Mouse (Mus musculus): ENCODE results near the gene Abhd15.
"Not testable (repeated sequence)": the region's sequence is repeated elsewhere in the genome, so short reads cannot be mapped to it uniquely, and the experiment has no call there.

The Abhd15 gene

DNA sequence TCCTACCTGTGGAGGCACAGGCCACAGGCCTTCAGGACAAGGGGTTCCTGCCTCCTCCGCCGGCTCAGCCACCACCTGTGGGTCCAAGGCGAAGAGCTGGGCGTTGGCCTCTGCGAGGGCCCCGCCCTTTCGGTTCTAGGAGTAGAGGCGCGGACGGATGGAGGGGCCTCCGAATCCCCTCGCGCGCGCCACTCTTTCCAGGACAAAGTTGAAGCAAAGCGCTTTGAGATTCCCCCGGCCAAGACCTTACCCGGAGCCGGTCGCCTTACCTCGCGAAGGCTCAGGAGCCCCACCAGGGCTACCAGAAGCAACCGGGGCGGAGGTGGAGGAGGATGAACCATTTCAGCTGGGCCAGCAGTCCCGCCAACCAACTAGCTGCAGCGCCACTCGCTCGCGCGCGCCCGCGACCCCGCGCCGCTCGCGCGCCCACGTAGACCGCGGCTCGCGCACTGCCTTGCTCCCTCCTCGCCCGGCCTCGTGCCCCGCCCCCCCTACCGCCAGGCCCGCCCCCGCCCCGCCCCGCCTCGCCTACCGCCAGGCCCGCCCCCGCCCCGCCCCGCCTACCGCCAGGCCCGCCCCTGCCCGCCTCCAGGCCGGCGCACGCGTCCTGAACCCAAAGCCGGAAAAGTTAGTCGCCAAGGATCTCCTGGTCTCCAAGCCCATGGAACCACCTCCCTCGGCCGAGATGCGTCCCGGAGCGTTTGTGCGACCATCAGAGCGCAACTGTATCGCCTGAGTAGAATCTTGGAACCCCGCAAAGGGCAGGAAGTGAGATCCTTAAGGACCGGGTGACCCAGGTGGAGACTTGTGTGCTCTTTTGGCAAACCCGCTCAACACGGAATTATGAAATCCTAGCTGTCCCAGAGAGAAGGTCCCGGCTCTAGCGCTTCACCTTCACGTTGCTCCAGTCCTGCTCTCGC, 1.8 kb upstream of the Abhd15 start:
- peak in 1 of 2 experiments; percentile 50 for DNase-seq (ENCODE audit: low spot score in 2 of 2)

DNA sequence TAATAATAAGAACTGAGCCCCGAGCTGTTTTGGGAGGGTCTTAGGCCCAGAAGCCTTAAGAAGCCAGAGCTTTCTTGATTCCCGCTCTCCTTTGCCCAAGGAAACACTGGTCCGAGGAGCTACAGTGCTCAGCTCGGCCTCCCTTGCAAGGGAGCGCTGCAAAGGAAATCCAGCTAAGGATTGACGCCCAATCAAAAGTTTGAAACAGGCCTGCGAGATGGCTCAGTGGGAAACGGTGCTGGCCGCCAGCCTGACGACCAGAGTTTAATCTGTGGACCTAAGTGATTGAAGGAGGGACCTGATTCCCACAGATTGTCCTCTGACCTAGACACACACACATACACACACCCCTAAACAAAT, 1.1 kb upstream of the Abhd15 start:
- DNase-seq (ENCODE audit: low spot score in 2 of 2), result no peak

DNA sequence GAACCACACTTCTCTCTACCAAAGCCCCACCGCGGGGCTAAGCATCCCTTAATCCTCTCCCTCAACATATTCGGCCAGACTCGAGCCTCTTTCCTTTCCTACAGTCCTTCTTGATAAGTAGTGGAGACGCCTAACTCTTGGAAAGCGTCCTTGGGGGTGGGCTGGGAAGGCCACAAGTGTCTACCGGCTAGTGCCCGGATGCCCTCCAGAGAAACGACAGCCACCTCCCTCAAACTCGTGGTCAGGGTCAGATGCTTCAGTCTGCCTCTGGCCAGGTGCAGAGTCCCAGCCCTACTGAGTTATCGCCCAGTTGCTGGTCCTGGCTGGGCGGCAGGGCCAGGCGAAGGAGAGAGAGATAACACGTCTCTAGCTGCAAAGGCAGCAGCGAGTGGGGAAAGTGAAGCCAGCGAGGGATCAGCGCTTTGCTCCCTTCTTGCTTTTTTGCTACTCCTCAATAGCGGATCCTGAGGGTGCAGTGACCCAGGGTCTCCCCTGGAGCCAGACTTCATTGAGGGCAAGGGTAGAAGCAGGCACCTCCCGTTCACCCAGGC, 565 bp upstream of the Abhd15 start:
- no peak for DNase-seq (ENCODE audit: low spot score in 2 of 2)

DNA sequence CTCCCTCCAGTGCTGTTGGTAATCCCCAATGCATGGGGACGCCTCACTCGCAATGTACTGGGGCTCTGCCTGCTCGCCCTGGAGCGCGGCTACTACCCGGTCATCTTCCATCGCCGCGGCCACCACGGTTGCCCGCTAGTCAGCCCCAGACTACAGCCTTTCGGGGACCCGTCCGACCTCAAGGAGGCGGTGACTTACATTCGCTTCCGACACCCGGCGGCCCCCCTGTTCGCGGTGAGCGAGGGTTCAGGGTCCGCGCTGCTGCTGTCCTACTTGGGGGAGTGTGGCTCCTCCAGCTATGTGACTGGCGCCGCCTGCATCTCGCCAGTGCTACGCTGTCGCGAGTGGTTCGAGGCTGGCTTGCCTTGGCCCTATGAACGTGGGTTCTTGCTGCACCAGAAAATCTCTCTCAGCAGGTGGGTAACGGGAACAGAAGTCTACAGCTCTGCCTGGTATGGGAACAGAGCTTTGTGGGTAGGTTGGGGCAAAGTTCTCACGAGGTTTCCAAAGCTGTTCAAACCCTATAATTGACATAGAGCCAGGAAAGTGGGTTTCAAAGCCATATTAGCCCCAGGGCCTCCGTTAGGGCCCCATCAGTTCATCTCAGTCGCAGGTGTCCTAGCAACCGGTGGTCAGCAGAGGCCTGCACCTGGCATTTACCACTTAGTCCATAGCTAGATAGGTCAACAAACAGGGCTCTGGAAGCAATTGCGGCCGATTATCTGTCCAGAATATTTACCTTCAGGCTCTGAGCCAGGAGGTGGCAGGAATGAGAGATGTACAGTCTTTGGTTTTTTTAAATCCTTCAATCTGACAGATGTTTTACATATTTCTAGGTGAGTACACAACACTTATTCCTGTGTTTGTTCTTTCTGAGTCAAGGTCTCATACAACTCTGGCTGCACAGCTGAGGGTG, 974 bp downstream of the Abhd15 start, which contains the start of gene Trp53i13:
TSS of gene Trp53i13 (minus strand) at position 344 of the 916 bp plus-strand sequence.
- no peak for DNase-seq (ENCODE audit: low spot score in 2 of 2)

DNA sequence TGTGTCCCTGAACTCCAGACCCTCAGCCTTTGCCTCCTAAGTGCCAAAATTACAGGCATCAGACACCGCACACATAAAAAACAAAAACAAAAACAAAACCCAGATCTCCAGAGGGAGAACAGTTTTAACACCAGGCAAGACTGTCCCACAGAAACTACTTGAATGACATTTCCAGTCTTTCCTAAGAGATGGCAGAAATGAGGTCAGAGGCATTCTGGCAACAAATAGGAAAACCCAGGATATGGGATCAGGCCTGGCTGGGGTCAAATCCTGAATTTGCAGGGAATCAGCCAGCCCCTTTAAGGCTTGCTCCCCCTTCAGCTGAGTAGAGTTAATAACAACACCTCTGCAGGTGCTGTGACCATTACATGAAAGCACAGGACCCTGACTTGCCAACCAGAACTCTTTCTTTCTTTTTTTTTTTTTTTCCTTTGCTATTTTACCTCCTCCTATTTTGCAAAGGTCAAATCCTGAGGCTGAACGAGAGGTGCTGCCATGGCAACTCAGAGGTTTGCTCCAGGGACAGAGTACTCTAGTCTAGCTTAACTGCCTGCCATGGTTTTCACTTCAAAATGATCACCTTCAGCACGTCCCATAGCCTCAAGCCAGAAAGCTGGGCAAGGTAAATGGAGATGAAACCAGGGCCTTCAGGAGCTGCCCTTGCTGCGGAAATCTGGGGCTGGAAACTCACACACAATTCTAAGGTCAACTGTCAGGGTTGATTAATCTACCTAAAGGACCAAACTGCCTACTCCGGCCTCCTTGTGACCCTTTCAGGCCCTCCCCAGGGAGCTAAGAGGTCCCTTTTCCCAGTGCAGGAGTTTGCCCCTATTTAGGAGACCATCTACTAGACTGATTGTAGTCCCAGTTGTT, 1.9 kb downstream of the Abhd15 start:
- no peak for DNase-seq (ENCODE audit: low spot score in 2 of 2)

DNA sequence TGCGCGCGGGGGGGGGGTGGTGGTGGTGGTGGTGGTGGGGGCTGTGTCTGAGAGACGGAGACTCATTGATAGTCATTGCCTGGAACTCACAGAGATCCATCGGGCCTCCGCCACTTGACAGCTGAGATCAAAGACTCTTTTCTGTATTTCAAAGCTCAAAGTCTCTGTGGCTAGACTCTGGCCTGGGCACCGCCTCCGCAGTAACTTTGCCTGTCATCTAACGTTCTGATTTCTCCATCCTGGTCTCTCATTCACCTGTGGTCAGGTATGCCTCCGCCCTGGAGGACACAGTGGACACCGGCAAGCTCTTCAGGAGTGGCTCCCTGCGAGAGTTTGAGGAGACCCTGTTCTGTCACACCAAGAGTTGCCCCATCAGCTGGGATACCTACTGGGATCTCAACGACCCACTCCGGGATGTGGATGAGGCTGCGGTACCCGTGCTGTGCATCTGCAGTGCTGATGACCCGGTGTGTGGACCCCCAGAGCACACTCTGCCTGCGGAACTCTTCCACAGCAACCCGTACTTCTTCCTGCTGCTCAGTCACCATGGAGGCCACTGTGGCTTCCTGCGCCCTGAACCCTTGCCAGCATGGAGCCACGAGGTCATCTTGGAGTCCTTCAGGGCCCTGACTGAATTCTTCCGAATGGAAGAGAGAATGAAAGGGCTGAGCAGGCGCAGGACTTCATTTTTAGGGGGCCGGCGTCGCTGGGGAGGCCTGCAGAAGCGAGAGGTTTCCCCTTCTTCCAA, 3.3 kb downstream of the Abhd15 start:
- DNase-seq (ENCODE audit: low spot score in 2 of 2), result no peak

DNA sequence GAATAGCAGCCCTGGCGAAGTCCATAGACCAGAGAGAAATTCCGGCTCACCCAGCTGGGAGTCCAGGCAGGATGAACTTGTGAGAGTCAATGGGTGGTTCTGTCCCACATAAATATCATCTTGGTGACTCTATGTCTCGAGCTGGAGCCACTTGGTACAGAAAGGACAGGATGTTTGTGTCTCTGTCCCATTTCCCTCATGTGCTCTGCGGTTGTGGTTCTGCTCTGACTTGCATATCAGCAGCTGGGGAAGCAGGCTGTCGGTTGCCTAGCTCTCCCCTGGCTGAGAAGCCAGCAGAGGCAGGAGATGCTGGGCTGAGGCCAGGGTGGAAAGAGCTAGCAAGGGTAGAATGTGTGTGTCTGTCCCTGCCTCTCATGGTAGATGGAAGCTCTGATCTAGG, 4.1 kb downstream of the Abhd15 start, which contains the start of gene Gm10392:
TSS of gene Gm10392 (minus strand) at position 156 of the 400 bp plus-strand sequence.
- DNase-seq (ENCODE audit: low spot score in 2 of 2), result no peak

DNA sequence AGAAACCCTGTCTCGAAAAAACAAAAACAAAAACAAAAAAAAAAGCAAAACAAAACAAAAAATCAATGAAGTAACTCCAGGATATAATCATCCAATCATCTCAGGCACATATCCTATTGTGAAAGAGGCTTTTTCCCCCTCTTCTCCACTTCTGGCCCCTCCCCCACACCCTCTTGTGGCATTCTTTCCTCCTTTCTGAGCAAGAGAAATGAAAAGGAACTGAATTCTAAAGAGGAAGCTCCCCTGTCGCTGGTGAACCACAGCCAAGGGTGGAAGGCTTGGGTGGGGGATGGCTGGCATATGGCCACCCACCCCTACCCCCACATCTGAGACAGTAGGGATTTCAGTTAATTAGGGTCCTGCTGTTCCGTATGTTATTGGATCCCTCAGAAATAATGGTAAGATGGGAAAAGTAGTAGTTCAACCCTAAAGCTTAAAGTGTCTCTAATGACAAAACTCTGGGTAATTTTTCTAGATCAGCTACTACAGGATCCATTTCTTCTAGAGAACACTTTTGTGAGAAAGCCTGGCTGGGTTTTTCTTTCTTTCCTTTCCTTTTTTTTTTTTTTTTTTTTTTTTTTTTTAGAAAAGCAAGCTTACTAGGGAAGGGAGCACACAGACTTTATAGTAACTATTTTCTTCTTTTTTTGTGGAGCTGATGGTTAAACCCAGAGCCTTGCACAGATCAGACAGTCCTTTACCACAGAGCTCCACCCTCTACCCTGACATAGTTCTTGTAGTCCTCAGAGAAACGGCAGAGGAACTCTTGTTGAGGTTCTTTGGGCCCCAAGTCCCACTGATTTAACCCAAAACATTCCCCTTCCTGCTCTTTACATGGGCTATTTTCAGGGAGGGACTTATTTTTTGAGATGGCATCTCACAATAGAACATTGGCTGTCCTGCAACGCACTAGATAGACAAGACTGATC, 5.9 kb downstream of the Abhd15 start:
- no peak for DNase-seq (ENCODE audit: low spot score in 2 of 2)

DNA sequence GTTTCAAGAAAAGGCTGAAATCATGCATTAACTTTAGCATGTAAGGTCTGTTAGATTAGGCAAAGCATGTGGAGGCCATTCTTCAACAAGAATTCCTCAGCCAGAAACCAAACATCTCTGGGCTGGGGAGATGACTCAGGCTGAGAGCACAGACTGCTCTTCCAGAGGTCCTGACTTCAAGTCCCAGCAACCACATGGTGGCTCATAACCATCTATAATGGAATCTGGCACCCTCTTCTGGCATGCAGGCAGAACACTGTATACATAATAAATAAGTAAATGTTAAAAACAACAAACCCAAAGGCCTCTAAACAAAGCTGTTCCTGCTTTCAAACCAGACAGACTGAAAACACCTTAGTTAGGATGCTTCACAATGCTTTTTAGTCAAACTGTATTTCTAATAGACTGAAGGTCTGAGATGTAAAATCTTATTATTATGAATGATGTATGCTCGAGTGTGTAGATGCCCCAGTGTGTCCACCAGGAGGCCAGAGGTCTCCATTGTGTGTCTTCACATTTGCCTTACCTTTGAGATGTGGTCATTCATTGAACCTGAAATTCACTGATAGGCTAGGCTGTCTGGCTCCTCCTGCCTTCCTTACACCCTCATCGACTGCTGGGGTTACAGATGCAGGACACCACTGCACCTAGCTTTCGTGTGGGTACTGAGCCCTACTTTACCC, 11.0 kb downstream of the Abhd15 start:
- no peak for DNase-seq (ENCODE audit: low spot score in 2 of 2)

DNA sequence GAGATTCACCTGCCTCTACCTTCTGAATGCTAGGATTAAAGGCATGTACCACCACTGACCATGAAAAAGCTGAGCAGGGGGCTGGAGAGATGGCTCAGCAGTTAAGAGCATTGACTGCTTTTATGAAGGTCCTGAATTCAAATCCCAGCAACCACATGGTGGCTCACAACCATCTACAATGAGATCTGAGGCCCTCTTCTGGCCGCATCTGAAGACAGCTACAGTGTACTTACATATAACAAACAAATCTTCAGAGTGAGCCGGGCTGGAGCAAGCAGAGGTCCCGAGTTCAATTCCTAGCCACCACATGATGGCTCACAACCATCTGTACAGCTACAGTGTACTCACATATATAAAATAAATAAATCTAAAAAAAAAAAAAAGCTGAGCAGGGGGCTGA, 13.5 kb downstream of the Abhd15 start:
- not testable (repeated sequence) for DNase-seq (ENCODE audit: low spot score in 2 of 2)

DNA sequence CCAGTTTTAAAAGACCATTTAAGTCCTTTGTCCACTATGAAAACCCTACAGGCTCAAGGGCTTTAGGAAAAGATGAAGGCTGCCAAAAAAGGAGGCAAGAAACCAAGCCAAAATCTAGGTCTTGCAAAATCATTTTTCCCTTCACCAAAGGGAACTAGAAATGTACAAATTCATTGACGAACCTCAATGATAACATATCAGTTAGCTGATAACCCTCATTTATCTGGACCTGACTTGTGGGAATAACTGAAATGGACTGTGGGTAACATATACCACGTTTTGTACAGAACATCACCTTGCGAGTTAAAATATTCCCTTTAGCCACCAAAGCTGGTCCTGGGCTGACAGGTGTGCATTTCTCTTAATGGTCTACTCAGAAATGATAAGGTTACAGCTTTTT, 14.7 kb downstream of the Abhd15 start:
- DNase-seq (ENCODE audit: low spot score in 2 of 2), result no peak

DNA sequence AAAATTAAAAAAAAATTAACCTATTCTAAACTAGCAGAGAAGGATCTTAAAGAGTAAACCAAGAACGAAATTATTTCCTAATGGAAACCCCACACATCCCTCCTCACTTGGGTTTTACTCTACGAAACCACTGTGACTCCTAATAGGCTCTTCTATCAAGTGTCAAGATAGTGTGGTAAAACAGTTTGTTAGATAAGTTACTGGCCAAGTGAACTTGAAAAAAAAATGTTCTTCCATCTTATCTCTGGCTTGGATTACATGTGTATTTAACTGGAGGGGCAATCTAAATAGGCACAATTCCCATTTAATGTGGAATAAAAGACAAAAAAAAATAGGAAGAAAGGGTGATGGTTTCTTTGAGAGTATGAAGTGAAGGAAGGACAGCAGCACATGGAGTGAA, 15.9 kb downstream of the Abhd15 start:
- no peak for DNase-seq (ENCODE audit: low spot score in 2 of 2)

DNA sequence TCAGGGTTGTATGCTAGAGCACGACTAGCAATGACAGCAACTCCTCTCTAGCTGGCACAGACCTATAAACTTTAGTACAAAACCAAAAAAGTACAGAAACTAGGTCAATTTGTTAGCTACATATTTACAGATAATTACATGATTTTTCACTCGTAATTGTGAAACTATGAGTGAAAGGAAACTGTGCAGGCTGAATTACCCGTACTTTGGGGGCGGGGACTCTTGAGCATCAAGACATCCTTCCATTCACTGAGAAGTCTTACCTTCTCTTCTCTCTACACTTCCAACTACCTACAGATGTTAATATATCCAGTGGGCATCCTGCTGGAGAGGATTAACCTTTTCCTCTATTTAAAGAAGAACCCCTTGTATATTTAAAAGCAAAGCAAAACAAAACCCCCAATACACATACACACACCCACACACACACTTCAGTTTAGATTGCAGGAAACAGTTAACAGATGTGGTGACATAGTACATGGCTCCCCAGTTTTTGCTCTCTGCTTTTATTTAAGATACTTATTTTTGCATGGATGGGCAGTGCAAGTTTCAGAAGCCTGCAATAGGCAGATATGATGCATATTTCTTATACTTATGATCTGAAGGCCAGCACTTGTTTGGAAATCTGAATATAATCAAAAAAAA, 17.4 kb downstream of the Abhd15 start:
- no peak for DNase-seq (ENCODE audit: low spot score in 2 of 2)

DNA sequence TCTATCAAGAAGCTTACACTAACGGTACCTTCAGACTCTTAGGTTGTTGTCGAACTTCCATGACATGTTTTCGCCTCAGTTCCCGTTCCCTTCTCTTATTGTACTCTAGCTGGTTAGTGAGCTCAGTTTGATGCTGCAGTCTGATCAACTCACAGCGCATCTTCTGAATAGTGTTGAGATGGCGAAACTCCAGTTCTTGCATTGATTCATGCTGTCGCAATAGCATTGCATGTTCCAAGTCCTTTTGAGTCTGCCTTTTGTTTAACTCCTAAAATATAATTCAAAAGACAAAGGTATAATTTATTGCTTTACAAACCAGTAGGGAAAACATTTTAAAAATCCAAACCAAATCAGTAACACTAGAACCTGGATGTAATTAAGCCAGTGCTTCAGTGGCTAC, 30.3 kb downstream of the Abhd15 start:
- DNase-seq (ENCODE audit: low spot score in 2 of 2), result no peak

DNA sequence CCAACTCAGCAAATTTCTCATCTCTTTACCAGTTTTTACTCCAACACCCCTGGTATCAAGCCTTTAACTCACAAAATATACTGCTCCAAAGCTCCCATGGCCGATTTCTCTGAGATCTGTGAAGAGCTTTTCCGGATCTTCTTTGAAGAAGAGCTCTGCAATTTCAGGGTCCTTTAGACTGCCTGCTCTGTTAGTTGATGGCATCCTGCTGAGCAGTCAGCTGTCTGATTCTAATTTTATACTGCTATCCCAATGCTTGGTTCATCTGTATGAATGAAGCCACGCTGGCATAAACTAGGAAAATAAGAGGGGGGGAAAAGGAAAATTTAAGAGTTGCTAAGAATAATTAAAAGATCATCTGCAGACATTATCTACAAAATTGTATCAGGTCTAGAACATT, 70.3 kb downstream of the Abhd15 start:
- no peak for DNase-seq (ENCODE audit: low spot score in 2 of 2)
